Mouse (Mus musculus) 416B (cell line): Measurements from ENCODE around the gene Nr4a1.

Experiments used
- DNase-seq: peaks from one replicate; pipeline ENCODE4 v3.0.0; 2011; ENCODE audit warnings: low read depth

Gene Nr4a1

GRCm38 (mm10) chr15:101233641-101234275, 20.3 kb upstream of the Nr4a1 start:
- DNase-seq, result peak; percentile 62

- no peak for DNase-seq
Observed at GRCm38 (mm10) chr15:101234611-101235341, 19.3 kb upstream of the Nr4a1 start.

GRCm38 (mm10) chr15:101235342-101235698, 18.7 kb upstream of the Nr4a1 start:
- no peak for DNase-seq

GRCm38 (mm10) chr15:101235728-101236327, 18.2 kb upstream of the Nr4a1 start:
- DNase-seq, result no peak

- peak; percentile 73 for DNase-seq
Observed at GRCm38 (mm10) chr15:101236878-101237277, 17.2 kb upstream of the Nr4a1 start.

- DNase-seq, result no peak
Observed at GRCm38 (mm10) chr15:101238885-101239511, 15.1 kb upstream of the Nr4a1 start.

- no peak for DNase-seq
Observed at GRCm38 (mm10) chr15:101239821-101240220, 14.2 kb upstream of the Nr4a1 start.

GRCm38 (mm10) chr15:101240799-101241204, 13.3 kb upstream of the Nr4a1 start:
- DNase-seq, result peak; percentile 95

- no peak for DNase-seq
Observed at GRCm38 (mm10) chr15:101241236-101241635, 12.8 kb upstream of the Nr4a1 start.

GRCm38 (mm10) chr15:101241853-101242252, 12.2 kb upstream of the Nr4a1 start:
- no peak for DNase-seq

- DNase-seq, result no peak
Observed at GRCm38 (mm10) chr15:101242645-101243044, 11.4 kb upstream of the Nr4a1 start.

- peak; percentile 92 for DNase-seq
Observed at GRCm38 (mm10) chr15:101244012-101244411, 10.1 kb upstream of the Nr4a1 start.

GRCm38 (mm10) chr15:101246231-101247154, 7.6 kb upstream of the Nr4a1 start:
- DNase-seq, result peak; percentile 99

- peak; percentile 34 for DNase-seq
Observed at GRCm38 (mm10) chr15:101247155-101247498, 6.9 kb upstream of the Nr4a1 start.

GRCm38 (mm10) chr15:101248029-101248710, 5.9 kb upstream of the Nr4a1 start:
- peak; percentile 42 for DNase-seq

- no peak for DNase-seq
Observed at GRCm38 (mm10) chr15:101250220-101250800, 3.8 kb upstream of the Nr4a1 start.

- DNase-seq, result no peak
Observed at GRCm38 (mm10) chr15:101251930-101252329, 2.1 kb upstream of the Nr4a1 start.

- DNase-seq, result peak; percentile 47
Observed at GRCm38 (mm10) chr15:101252614-101253013, 1.5 kb upstream of the Nr4a1 start.

GRCm38 (mm10) chr15:101253563-101253885, 545 bp upstream of the Nr4a1 start:
- no peak for DNase-seq

- DNase-seq, result no peak
Observed at GRCm38 (mm10) chr15:101255842-101256462, 1.9 kb downstream of the Nr4a1 start.
